Mouse (Mus musculus) intestine, postnatal 0 days (tissue): ENCODE results near the gene Ets2. TPM values are rescaled to one million over a fixed set of nuclear protein-coding genes. Genes with fewer than 3 reads are reported as not detected.
A peak's percentile ranks its signal among the peaks of the same experiment; 100 is the strongest.

Source experiments
- ATAC-seq: fragments of 200-750 bp; cut with Nextera tagmentation; 2 replicates; pipeline ENCODE4 v1.8.0; 2017; ENCODE audit warnings: mild to moderate bottlenecking, moderate TSS enrichment, moderate library complexity
- H3K27ac ChIP-seq: fragments of 300-500 bp; sonication (generic); 2 replicates; pipeline ENCODE4 v1.5.1; 2014; ENCODE audit warnings: mild to moderate bottlenecking, low read depth, low read length, moderate library complexity
- H3K27me3 ChIP-seq: fragments of 300-500 bp; sonication (generic); replicated peaks from 2 replicates; pipeline ENCODE4 v1.6.1; 2014; ENCODE audit warnings: low read length, mixed read lengths; ENCODE audit not compliant: control insufficient read depth, insufficient read depth
- H3K36me3 ChIP-seq: fragments of 300-500 bp; sonication (generic); 2 replicates; pipeline ENCODE4 v1.6.1; 2014; ENCODE audit warnings: mild to moderate bottlenecking, moderate library complexity; ENCODE audit not compliant: control insufficient read depth, insufficient read depth
- H3K4me1 ChIP-seq: fragments of 300-500 bp; sonication (generic); replicated peaks from 2 replicates; pipeline ENCODE4 v1.6.1; 2014; ENCODE audit warnings: antibody characterized with exemption, low read length, mixed read lengths; ENCODE audit not compliant: control insufficient read depth, insufficient read depth
- H3K4me2 ChIP-seq: fragments of 300-500 bp; sonication (generic); replicated peaks from 2 replicates; pipeline ENCODE4 v1.6.1; 2014; ENCODE audit warnings: low read depth, mild to moderate bottlenecking, moderate library complexity
- H3K4me3 ChIP-seq: fragments of 300-500 bp; sonication (generic); 2 replicates; pipeline ENCODE4 v1.5.1; 2014; ENCODE audit warnings: low read depth, low read length
- H3K9ac ChIP-seq: fragments of 300-500 bp; sonication (generic); 2 replicates; pipeline ENCODE4 v1.6.1; 2014; ENCODE audit warnings: mild to moderate bottlenecking, low read depth, low read length
- H3K9me3 ChIP-seq: fragments of 300-500 bp; sonication (generic); 2 replicates; pipeline ENCODE4 v1.6.1; 2016; ENCODE audit warnings: mixed run types; ENCODE audit not compliant: control insufficient read depth
- CTCF ChIP-seq: sonication (generic); IDR thresholded peaks from 2 replicates; pipeline ENCODE4 v1.5.1; 2016; ENCODE audit warnings: low read depth, mild to moderate bottlenecking, control low read depth, antibody characterized with exemption, moderate library complexity
- WGBS: fragments of 180-500 bp; shearing (Covaris S2); extraction: QIAGEN DNeasy Blood & Tissue Kit; methylation state at CpG from one replicate; pipeline ENCODE4 v1.1.7; 2014; 5-methylcytosine and 5-hydroxymethylcytosine counted together
- polyA plus RNA-seq: library from polyadenylated mRNA; unstranded; fragments of >200 nt; fragmentation: Nextera tagmentation; extraction: Ambion mirVana; gene quantifications from 2 replicates; pipeline ENCODE4 v1.2.1, GENCODE M21; 2015

Gene Ets2
- polyA plus RNA-seq, 1 experiment from 2014 or later: 34.6 TPM

DNA sequence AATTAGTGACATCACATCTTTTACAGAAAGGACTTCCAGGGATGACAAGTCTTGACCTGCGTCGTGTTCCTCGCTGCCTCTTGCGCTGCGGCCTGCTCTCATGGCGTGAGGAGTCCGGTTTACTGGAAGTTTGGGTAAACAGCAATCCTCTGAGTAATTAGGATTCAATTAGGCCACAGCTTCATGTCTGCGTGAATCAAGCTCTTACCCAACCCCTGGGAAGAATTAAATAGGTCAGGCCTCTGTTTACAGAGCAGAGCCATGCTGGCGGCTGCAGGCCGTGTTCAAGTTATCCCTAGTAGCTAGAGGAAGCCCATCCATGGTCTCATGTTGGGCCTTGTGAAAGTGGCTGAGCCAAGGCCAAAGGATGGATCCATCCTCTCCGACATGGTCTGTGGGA is 39.5 kb downstream of the Ets2 start:
- Histone ChIP-seq H3K4me3 (no peak overlapping the region), H3K36me3 (no peaks in the 10 kb centered on the region), H3K27ac (no peak overlapping the region; the same call in 1 of the 2 replicates), H3K27me3 (no peaks in the 10 kb centered on the region), H3K4me1 (no peaks in the 10 kb centered on the region), H3K9ac (no peak overlapping the region), H3K9me3 (no peaks in the 10 kb centered on the region), H3K4me2 (no peak overlapping the region)
- 69% methylated on average over 11 of the region's 11 CpGs for WGBS
- no peak for TF ChIP-seq CTCF
- ATAC-seq: no peak

DNA sequence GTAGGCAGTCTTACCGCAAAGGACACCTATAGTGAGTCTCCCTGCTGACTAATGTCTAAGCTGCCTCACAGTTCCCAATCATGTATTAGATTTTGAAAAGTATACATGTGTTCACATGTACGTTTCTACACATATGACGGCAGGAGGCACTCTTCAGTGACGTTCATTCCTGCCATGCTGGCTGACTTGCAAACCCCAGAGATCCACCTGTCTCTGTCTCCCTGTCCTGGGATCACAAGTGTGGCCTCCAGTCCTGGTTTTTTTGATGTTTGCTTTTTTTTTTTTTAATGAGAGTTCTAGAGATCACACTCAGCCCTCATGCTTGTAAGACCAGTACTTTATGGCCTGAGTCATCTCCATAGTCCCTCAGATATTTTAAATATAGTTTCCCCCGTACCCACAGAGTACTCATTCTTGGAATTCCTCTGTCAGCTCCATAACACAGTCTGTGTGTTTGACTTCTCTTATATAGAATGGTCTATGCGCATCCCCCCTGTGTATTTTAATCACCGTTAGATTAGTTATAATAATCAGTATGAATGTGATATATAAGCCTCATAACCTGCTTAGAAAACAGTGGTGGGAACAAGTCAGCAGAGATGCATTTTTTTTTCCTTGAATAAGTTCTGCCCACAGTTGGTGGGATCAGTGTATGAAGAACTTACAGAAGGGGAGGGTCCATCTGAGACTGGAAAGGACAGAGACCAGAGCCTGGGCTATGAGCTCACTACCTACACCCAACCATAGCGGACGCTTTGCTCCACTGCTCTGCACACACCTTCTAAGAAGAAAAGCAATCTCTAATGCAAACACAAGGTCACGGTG is 40.3 kb downstream of the Ets2 start:
- Histone ChIP-seq H3K9ac (no peak overlapping the region), H3K36me3 (no peaks in the 10 kb centered on the region), H3K4me3 (no peak overlapping the region), H3K9me3 (no peaks in the 10 kb centered on the region), H3K4me2 (no peak overlapping the region), H3K27ac (peak overlapping the region; percentile 35), H3K4me1 (no peaks in the 10 kb centered on the region), H3K27me3 (no peaks in the 10 kb centered on the region)
- 60% methylated on average over 10 of the region's 10 CpGs for WGBS
- no peak for TF ChIP-seq CTCF
- ATAC-seq: no peak

DNA sequence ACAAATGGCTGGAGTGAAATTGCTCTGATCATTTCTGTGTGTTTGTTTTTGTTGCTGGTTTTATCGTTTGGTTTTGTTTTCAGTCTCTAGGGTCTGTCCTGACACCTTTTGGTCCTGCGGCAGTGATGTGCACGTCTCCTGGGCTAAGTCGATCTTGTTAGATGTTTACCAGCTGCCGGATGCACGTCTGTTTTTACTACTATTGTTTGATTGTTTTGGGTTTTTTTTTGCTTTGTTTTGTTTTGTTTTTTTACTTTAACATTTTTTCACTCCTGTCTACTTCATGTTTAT is 40.8 kb downstream of the Ets2 start:
- no peak for TF ChIP-seq CTCF
- no peaks in the 10 kb centered on the region for H3K27me3 ChIP-seq
- ATAC-seq: no peak
- WGBS: 35% methylated on average over 6 of the region's 6 CpGs
- no peak overlapping the region for H3K4me3 ChIP-seq
- no peaks in the 10 kb centered on the region for H3K9me3 ChIP-seq
- H3K9ac ChIP-seq: no peak overlapping the region
- no peaks in the 10 kb centered on the region for H3K36me3 ChIP-seq
- no peaks in the 10 kb centered on the region for H3K4me1 ChIP-seq
- H3K4me2 ChIP-seq: no peak overlapping the region
- H3K27ac ChIP-seq: peak overlapping the region; percentile 3; the same call in 1 of the 2 replicates

DNA sequence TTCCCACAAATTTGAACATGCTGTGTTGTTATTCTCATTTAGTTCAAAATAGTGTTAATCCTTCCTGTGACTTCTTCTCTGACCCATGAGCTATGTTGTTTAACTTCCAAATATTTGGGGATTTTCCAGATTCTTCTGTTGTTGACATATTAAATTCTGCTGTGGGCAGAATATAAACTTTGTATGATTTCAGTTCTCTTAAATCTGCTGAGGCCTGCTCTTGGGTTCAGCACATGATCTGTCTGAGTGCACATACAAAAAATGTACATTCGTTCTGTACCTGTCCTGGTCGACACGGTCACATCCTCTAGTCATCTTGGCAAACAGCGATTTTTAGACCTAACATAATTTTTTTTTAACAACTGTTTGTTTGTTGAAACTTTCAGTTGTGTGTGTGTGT is 41.2 kb downstream of the Ets2 start:
- WGBS: 57% methylated on average over 4 of the region's 4 CpGs
- H3K27ac ChIP-seq: no peak overlapping the region
- no peaks in the 10 kb centered on the region for H3K36me3 ChIP-seq
- H3K27me3 ChIP-seq: no peaks in the 10 kb centered on the region
- no peak overlapping the region for H3K4me3 ChIP-seq
- H3K4me2 ChIP-seq: no peak overlapping the region
- no peak overlapping the region for H3K9ac ChIP-seq
- TF ChIP-seq CTCF: no peak
- ATAC-seq: no peak
- H3K9me3 ChIP-seq: no peaks in the 10 kb centered on the region
- H3K4me1 ChIP-seq: no peaks in the 10 kb centered on the region

DNA sequence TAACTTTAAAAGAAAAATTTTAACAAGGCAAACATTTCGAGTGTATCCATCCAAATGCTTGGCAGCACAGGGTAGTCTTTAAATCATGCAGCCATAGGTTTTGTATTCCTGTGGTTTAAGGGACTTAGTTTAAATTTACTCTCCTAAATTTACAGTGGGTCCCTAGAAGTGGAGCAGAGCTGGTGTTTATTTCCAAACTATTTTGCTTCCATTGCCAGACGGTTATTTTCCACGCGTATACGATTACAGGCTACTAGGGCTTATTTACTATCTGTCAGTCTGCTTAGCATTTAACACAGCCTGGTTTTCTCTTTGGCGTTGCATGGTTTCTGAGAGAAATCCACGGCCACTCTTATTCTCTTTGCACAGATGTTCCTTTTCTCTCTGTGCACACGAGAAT is 42.9 kb downstream of the Ets2 start:
- H3K4me3 ChIP-seq: no peak overlapping the region
- H3K4me1 ChIP-seq: no peaks in the 10 kb centered on the region
- no peaks in the 10 kb centered on the region for H3K27me3 ChIP-seq
- H3K27ac ChIP-seq: no peak overlapping the region
- H3K9ac ChIP-seq: no peak overlapping the region
- TF ChIP-seq CTCF: no peak
- no peak for ATAC-seq
- no peaks in the 10 kb centered on the region for H3K9me3 ChIP-seq
- H3K36me3 ChIP-seq: no peaks in the 10 kb centered on the region
- WGBS: 54% methylated on average over 8 of the region's 8 CpGs
- no peak overlapping the region for H3K4me2 ChIP-seq

DNA sequence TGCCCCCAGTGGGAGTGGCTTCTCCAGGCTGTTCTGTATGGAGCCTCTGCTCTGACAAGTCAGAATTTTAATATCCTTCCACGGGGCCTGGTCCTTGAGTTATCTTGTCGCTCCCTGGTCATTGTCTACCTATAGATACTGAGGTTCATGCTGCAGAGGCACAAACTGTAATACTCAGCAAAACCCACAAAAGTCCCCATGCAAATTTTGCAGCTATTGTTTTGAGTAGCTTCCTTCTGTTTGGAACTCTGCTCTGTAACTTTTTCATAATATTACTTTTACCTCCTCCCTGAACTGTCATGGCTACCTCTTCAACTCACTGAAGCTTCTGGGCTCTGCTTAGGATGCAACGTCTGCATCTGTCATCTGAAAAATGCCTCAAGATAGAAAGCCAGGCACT is 43.8 kb downstream of the Ets2 start:
- H3K27me3 ChIP-seq: no peaks in the 10 kb centered on the region
- no peak overlapping the region for H3K9ac ChIP-seq
- TF ChIP-seq CTCF: no peak
- ATAC-seq: no peak
- no peak overlapping the region for H3K4me2 ChIP-seq
- no peak overlapping the region for H3K4me3 ChIP-seq
- no peak overlapping the region for H3K27ac ChIP-seq
- no peaks in the 10 kb centered on the region for H3K9me3 ChIP-seq
- H3K4me1 ChIP-seq: no peaks in the 10 kb centered on the region
- no peaks in the 10 kb centered on the region for H3K36me3 ChIP-seq
- 67% methylated on average over 3 of the region's 3 CpGs for WGBS
